Mouse (Mus musculus): ENCODE data around the gene Jam3. TPM values are rescaled to one million over a fixed set of nuclear protein-coding genes. Genes with fewer than 3 reads are reported as not detected.

Gene Jam3
- total and polyA plus RNA-seq, 3 experiments = 0.43 TPM; not detected in 2

- Histone ChIP-seq H3K4me3 (ENCODE audit: control insufficient read depth in 1 of 2, insufficient read depth in 1 of 2, low read depth in 2 of 2, low read length in 2 of 2) (no peak overlapping the region), H3K79me2 (ENCODE audit: control insufficient read depth, insufficient read depth, low read length, poor library complexity) (no peaks in the 10 kb centered on the region), H3K4me1 (ENCODE audit: control insufficient read depth in 1 of 2, insufficient read depth in 2 of 2, low read length in 2 of 2) (no peaks in the 10 kb centered on the region), H3K9me3 (replicated peaks; ENCODE audit: insufficient read depth, low read length) (no peaks in the 10 kb centered on the region), H3K36me3 (ENCODE audit: control insufficient read depth in 1 of 2, insufficient read depth in 2 of 2, low read length in 2 of 2) (no peaks in the 10 kb centered on the region), H3K9ac (ENCODE audit: control insufficient read depth, low read depth, low read length, poor library complexity, severe bottlenecking) (no peak overlapping the region), H3K27me3 (ENCODE audit: control insufficient read depth in 1 of 2, insufficient read depth in 2 of 2, low read length in 2 of 2) (no peaks in the 10 kb centered on the region), H3K27ac (ENCODE audit: control insufficient read depth, low read depth, low read length) (no peak overlapping the region)
- no peak for DNase-seq (ENCODE audit: low read depth, low spot score)
- no peak for TF ChIP-seq POLR2A (IDR thresholded peaks at IDR 0.05; ENCODE audit: control insufficient read depth in 1 of 2, insufficient read depth in 1 of 2, low read depth in 1 of 2, low read length in 2 of 2, poor library complexity in 1 of 2)
- TF ChIP-seq MYB (IDR thresholded peaks at IDR 0.05; ENCODE audit: low read depth, low read length) = no peak
- TF ChIP-seq CHD1 (IDR thresholded peaks at IDR 0.05; ENCODE audit: low read depth, low read length) = no peak
Measured at GRCm38 (mm10) chr9:27189306-27189705, 34.1 kb upstream of the Jam3 start.

DNA sequence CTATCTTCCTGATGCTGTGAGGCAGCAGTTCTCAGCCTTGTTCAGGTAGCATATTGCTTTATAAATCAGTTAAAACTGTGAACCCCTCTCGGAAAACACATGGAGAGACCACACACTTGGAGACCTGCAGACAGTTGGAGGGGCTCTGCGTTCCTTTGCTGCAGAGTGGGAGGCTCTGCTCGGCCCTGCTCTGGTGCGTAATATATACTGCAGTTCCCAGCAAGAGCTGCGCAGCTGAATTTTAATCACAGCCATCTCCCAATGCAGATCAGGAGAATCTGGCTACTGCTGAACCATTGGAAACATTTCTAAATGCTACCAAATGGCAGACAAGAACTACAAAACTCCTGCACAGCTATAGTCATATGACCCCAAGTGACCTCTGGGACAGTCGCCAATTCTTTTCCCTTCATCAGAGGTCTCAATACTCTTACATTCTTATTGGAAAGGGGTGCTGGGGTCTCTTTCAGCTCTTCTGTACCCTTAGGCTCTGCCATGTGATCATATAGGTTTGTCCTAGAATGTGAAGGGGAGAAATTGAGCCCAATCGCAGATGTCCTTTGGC lies 33.5 kb upstream of the Jam3 start:
- Histone ChIP-seq H3K27ac (ENCODE audit: control insufficient read depth, low read depth, low read length) (no peak overlapping the region), H3K4me3 (ENCODE audit: control insufficient read depth in 1 of 2, insufficient read depth in 1 of 2, low read depth in 2 of 2, low read length in 2 of 2) (no peak overlapping the region), H3K9me3 (replicated peaks; ENCODE audit: insufficient read depth, low read length) (no peaks in the 10 kb centered on the region), H3K36me3 (ENCODE audit: control insufficient read depth in 1 of 2, insufficient read depth in 2 of 2, low read length in 2 of 2) (no peaks in the 10 kb centered on the region), H3K27me3 (ENCODE audit: control insufficient read depth in 1 of 2, insufficient read depth in 2 of 2, low read length in 2 of 2) (no peaks in the 10 kb centered on the region), H3K9ac (ENCODE audit: control insufficient read depth, low read depth, low read length, poor library complexity, severe bottlenecking) (no peak overlapping the region), H3K4me1 (ENCODE audit: control insufficient read depth in 1 of 2, insufficient read depth in 2 of 2, low read length in 2 of 2) (no peaks in the 10 kb centered on the region), H3K79me2 (ENCODE audit: control insufficient read depth, insufficient read depth, low read length, poor library complexity) (no peaks in the 10 kb centered on the region)
- no peak for DNase-seq (ENCODE audit: low read depth, low spot score)
- TF ChIP-seq EP300 (IDR thresholded peaks at IDR 0.05; ENCODE audit: low read depth in 1 of 2, low read length in 2 of 2) (no peak), NRF1 (IDR thresholded peaks at IDR 0.05; ENCODE audit: insufficient read depth, low read depth, low read length, poor library complexity, severe bottlenecking) (no peak), CTCF (IDR thresholded peaks at IDR 0.05 in 2 of 3, conservative IDR thresholded peaks at IDR 0.05 in 1 of 3; ENCODE audit: control insufficient read depth in 1 of 3, insufficient read depth in 1 of 3, low read depth in 2 of 3, low read length in 3 of 3, poor library complexity in 1 of 3, severe bottlenecking in 1 of 3) (no peak), SMC3 (IDR thresholded peaks at IDR 0.05; ENCODE audit: low read depth, low read length) (no peak), ZNF384 (IDR thresholded peaks at IDR 0.05; ENCODE audit: low read depth, low read length) (no peak), MAFK (IDR thresholded peaks at IDR 0.05; ENCODE audit: borderline replicate concordance, low read depth, low read length) (no peak), TAL1 (IDR thresholded peaks at IDR 0.05; ENCODE audit: low read length) (no peak), KAT2A (conservative IDR thresholded peaks at IDR 0.05; ENCODE audit: low read depth, low read length) (no peak), SIN3A (IDR thresholded peaks at IDR 0.05; ENCODE audit: low read length) (no peak), MYB (IDR thresholded peaks at IDR 0.05; ENCODE audit: low read depth, low read length) (no peak)

- Histone ChIP-seq H3K36me3 (ENCODE audit: control insufficient read depth in 1 of 2, insufficient read depth in 2 of 2, low read length in 2 of 2) (no peaks in the 10 kb centered on the region), H3K27me3 (ENCODE audit: control insufficient read depth in 1 of 2, insufficient read depth in 2 of 2, low read length in 2 of 2) (no peaks in the 10 kb centered on the region), H3K79me2 (ENCODE audit: control insufficient read depth, insufficient read depth, low read length, poor library complexity) (no peaks in the 10 kb centered on the region), H3K4me1 (ENCODE audit: control insufficient read depth in 1 of 2, insufficient read depth in 2 of 2, low read length in 2 of 2) (no peaks in the 10 kb centered on the region), H3K4me3 (ENCODE audit: control insufficient read depth in 1 of 2, insufficient read depth in 1 of 2, low read depth in 2 of 2, low read length in 2 of 2) (no peak overlapping the region), H3K9me3 (replicated peaks; ENCODE audit: insufficient read depth, low read length) (no peaks in the 10 kb centered on the region), H3K27ac (ENCODE audit: control insufficient read depth, low read depth, low read length) (no peak overlapping the region), H3K9ac (ENCODE audit: control insufficient read depth, low read depth, low read length, poor library complexity, severe bottlenecking) (no peak overlapping the region)
- no peak for TF ChIP-seq TBP (IDR thresholded peaks at IDR 0.05; ENCODE audit: low read depth, low read length)
- TF ChIP-seq GABPA (IDR thresholded peaks at IDR 0.05; ENCODE audit: low read depth, low read length) = no peak
- TF ChIP-seq SMC3 (IDR thresholded peaks at IDR 0.05; ENCODE audit: low read depth, low read length) = no peak
- no peak for TF ChIP-seq EP300 (IDR thresholded peaks at IDR 0.05; ENCODE audit: low read depth in 1 of 2, low read length in 2 of 2)
- TF ChIP-seq MAX (IDR thresholded peaks at IDR 0.05; ENCODE audit: low read length) = no peak
- TF ChIP-seq POLR2AphosphoS5 (IDR thresholded peaks at IDR 0.05; ENCODE audit: borderline replicate concordance, low read depth, low read length) = no peak
- TF ChIP-seq TAL1 (IDR thresholded peaks at IDR 0.05; ENCODE audit: low read length) = no peak
- no peak for TF ChIP-seq NELFE (IDR thresholded peaks at IDR 0.05; ENCODE audit: low read depth, low read length)
- TF ChIP-seq POLR2A (IDR thresholded peaks at IDR 0.05; ENCODE audit: control insufficient read depth in 1 of 2, insufficient read depth in 1 of 2, low read depth in 1 of 2, low read length in 2 of 2, poor library complexity in 1 of 2) = no peak
- no peak for DNase-seq (ENCODE audit: low read depth, low spot score)
Measured at GRCm38 (mm10) chr9:27185820-27186219, 30.6 kb upstream of the Jam3 start.
